Mouse (Mus musculus) spleen, postnatal 36 days (tissue): ENCODE results near the gene Gipr.
A peak's percentile ranks its signal among the peaks of the same experiment; 100 is the strongest.

ENCODE experiments used
- DNase-seq, 2 experiments: peaks; one replicate each; pipeline ENCODE4 v3.0.0; 2022; ENCODE audit warnings: low spot score in 2 of 2, mixed read lengths in 1 of 2

Gipr gene

GRCm38 (mm10) chr7:19165656-19166423, at the start of gene Gipr:
TSS of gene Gipr (minus strand) at chr7:19166127.
- DNase-seq, result no peak

- DNase-seq, result no peak
Measured at GRCm38 (mm10) chr7:19214940-19215339, 49.0 kb upstream of the Gipr start.

DNA sequence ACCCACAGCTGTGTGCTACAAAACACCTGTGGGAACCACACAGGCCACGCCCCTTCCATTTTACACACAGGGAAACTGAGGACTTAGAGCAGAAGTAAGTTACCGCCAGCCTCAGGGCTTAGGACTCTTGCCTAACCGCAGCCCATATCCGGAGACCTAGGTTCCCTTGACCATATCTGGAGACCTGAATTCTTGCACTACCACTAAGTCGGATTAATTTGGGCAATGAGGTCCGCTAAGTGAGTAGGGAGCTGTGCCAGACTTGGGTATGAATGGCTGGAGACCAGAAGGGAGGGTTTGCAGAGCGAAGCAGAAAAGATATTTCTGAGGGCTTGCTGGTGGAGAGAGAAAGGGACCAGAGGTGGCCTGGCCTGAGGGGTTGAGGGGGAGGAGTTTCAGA, 48.4 kb upstream of the Gipr start:
- no peak for DNase-seq

DNA sequence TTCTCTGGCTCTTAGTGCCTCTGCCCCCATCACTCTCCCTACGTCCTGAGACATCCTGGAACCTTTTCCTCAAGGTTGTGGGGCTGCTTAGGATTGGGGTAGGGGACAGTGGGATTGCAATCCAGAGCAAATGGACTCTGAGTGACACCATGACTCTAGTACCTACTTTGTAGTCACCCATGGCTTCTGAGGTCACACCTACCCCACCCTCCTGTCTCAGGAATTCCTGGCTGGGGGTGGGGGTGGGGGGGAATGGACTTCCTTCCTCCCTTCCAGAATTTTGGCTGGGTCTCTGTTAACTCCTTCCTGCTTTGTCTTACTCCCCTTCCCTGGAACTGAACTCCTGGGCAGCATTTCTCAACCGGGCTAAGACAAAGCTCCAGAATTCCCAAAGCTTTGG, 47.5 kb upstream of the Gipr start:
- DNase-seq, result no peak

GRCm38 (mm10) chr7:19211996-19212755, 46.2 kb upstream of the Gipr start, which contains the start of gene Gpr4:
TSS of gene Gpr4 (plus strand) at chr7:19212538.
- DNase-seq, result no peak

DNA sequence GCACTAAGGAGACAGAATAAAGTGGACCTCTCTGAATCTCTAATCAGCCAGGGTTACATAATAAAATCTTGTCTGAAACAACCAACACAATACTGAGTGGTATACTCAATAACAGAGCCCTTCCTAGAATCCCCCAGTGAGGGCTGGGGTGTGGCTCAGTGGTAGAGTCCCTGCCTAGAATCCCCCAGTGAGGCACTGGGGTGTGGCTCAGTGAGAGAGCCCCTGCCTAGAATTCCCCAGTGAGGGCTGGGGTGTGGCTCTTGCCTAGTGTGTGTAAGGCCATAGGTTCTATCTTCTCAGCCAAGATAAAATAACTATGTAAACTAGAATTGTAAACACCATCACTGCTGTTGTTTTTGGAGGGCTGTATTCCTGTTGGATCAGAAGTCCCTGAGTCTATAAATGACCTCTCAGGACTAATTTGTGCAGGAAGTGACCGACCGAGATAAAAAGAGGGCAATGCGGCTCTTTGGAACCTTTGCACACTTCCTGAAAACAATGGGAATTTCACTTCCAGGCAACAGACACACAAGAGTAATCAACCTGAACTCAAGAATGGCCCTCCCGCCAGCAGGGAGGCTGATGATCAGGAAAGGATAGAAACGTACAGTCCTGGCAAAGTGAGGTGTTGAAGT, 45.2 kb upstream of the Gipr start:
- no peak for DNase-seq

GRCm38 (mm10) chr7:19210010-19210409, 44.1 kb upstream of the Gipr start:
- DNase-seq, result no peak

DNA sequence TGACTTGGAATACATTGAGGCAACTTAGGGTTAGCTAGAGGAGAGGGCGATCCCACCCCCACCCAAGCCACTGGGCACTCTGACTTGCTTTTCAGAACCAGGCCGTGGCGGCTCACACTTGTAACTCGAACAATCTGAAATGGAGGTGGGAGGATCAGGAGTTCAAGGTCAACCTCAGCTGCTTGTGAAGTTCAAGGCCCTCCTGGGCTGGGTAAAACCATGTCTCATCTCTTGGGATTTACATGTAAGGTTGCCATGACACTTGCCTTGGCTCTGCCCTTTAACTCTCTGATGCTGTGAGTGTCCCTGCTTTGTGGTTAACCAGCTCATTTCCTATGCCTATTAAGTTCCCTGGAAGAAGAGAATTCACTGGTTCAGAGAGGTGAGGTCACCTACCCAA, 43.6 kb upstream of the Gipr start:
- DNase-seq, result no peak

GRCm38 (mm10) chr7:19208944-19209472, 43.1 kb upstream of the Gipr start:
- no peak for DNase-seq

GRCm38 (mm10) chr7:19208201-19208910, 42.4 kb upstream of the Gipr start:
- no peak for DNase-seq

DNA sequence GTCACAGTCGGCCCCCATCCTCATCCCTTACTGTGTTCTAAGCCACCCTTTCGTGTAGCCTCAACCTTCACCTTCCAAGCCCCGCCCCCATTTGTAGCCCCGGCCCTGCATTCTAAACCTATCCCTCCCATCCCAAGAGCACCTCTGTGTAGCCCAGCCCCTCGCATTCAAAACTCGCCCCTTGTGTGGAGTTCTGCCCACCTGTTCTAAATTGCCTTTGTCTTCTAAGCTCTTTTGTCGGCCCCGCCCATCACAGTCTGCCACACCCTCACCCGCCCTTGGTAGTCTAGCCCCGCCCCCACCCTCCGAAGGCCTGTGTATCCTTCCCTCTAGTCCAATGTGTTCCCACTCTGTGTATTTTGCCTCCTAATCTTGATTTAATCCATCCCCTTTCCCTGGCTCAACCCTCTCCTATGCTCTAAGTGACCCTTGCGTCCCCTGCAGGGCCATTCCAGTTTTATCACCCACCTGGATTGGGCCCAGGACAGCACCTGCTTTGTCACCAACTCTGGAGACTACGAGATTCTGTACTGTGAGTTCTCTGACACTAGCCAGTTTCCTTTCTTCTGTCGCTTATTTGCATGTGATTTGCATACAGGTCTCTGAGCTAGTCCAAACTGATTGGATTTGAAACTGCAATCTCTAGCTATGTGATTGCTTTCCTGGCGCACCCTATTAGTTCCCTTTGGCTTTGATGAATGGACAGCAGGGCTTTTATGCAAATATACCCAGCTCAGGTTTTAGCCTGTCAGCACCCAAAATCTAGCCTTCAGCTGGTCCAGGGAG, 36.3 kb upstream of the Gipr start:
- no peak for DNase-seq

- DNase-seq, result no peak
Measured at GRCm38 (mm10) chr7:19201660-19202059, 35.7 kb upstream of the Gipr start.

- no peak for DNase-seq
Measured at GRCm38 (mm10) chr7:19197985-19198384, 32.1 kb upstream of the Gipr start.

DNA sequence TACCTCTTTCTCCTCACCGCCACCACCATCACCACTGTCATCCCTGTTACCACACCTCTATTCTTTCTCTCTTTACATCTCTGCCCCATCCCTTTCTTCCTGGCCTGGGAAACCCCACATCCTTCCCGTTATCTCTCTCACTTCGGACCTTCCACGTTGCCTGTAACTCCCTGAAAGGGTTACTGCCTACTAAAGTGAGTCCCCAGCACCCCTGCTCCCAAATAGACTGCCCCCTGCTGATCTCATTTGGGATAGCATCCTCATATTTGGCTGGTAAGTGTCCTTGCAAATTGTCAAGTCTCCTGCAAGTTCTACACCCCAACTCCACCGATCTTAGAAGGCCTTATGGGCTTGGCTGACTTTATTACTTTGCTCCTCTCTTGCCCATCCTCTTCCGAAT, 30.7 kb upstream of the Gipr start:
- DNase-seq, result no peak

DNA sequence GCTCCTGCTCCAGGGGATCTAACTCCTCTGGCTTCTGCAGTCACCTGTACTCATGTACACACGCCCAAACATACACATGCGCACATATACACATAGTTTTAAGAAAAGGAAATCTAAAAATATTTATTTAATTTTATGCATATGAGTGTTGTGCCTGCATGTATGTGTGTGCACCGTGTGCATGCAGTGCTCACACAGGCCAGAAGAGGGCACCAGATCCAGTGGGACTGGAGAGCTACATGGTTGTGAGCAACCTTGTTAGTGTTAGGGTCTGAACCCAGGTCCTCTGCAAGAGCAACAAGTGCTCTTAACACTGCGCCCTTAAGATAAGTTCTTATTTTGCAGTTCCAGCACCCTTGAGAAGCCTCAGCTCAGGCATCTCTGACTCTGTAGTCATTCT, 28.7 kb upstream of the Gipr start:
- no peak for DNase-seq

DNA sequence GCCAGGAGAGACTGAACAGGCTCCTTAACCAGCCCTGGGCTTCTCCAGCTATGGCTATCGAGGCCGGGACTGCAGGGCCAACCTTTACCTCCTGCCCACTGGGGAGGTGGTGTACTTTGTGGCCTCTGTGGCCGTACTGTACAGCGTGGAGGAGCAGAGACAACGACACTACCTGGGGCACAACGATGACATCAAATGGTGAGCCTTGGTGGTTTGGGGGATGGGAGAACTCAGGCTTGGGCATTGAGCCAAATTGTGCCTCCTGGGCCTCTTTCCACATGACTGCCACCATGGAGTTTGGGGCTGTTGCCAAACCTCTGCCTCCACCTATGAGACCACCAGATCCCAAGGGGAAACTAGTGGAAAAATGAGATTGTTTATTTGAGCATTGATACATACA, 18.8 kb upstream of the Gipr start:
- DNase-seq, result no peak

GRCm38 (mm10) chr7:19184250-19184649, 18.3 kb upstream of the Gipr start:
- no peak for DNase-seq

DNA sequence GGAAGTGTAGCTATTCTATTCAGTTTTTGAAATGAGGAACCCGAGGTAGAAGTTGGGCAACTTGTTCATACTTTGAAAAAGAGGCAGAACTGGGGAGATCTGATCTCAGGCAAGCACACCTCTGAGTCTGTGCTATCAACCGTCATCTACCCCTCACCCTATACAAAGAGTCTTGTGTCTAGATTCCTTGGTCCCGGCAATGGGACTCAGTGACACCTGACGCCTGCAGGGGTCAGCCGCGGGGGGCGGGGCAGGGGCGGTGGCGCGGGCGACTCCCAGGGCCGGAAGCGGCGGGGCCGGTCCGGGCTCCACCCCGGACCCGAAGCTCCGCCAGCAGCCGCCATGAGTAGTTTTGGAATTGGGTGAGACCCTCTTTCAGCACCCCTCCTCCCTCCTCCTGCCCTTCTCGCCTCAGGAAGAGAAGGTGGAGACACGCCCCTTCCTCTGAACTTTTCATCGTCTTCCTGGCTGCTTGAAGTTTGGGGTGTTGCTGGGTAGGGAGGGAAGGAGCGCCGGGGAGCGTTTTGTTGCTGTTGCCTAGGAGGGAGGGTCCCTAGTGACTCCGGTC, 15.0 kb upstream of the Gipr start:
- DNase-seq, result peak; percentile 16 to 46

DNA sequence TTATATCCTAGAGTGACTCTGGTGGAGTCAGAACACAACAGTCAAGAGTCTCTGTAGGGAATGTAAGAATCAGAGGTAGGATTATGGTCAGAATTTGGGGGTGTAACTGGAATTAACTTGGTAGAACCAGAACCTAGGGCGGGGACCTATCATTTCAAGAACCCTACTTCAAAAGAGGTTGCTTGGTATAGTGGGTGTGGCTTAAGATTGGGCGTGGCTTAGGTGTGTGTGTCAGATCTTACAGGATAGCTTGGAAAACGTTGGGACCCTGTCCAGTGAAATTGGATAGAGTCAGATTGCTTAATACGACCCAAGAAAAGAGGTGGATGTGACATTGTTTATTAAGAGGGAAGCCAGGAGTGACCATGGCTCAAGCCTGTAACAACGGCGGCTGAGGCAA, 14.0 kb upstream of the Gipr start:
- no peak for DNase-seq

GRCm38 (mm10) chr7:19179173-19179572, 13.2 kb upstream of the Gipr start:
- DNase-seq, result peak; percentile 65 to 70
